Mouse (Mus musculus): ENCODE measurements at regions not wholly inside any gene's neighbourhood (a gene's known extent, or its start where the extent isn't known, plus 50 kb on each side); places are given as distances from the start of the nearest gene placed in this dataset.
A peak's percentile ranks its signal among the peaks of the same experiment; 100 is the strongest.

- Histone ChIP-seq H3K9me3 (no peaks in the 10 kb centered on the region), H3K9ac (no peak overlapping the region)
- WGBS, result 87% methylated on average over 7 of the region's 7 CpGs
These were observed 204.9 kb upstream of the Mocs1 start for GRCm38 (mm10) chr17:49223212-49223611.

GRCm38 (mm10) chr17:49223651-49224050 is 204.5 kb upstream of the Mocs1 start:
- Histone ChIP-seq H3K4me1 (peaks cover 7% of the 10 kb centered on the region), H3K36me3 (no peaks in the 10 kb centered on the region), H3K9ac (no peak overlapping the region), H3K27me3 (no peaks in the 10 kb centered on the region; the same call in 1 of the 2 replicates), H3K27ac (no peak overlapping the region), H3K4me3 (no peak overlapping the region), H3K4me2 (no peak overlapping the region), H3K9me3 (no peaks in the 10 kb centered on the region)
- no peak for ATAC-seq (ENCODE audit: insufficient number of reproducible peaks, low FRiP score, low TSS enrichment, low read depth)
- 69% methylated on average over 2 of the region's 2 CpGs for WGBS

More at GRCm38 (mm10) chr17:49223212-49223611, 204.9 kb upstream of the Mocs1 start:
- H3K36me3 ChIP-seq, result no peaks in the 10 kb centered on the region
- no peak overlapping the region for H3K27ac ChIP-seq
- H3K27me3 ChIP-seq, result no peaks in the 10 kb centered on the region; the same call in 1 of the 2 replicates
- no peak for ATAC-seq (ENCODE audit: insufficient number of reproducible peaks, low FRiP score, low TSS enrichment, low read depth)
- H3K4me3 ChIP-seq, result no peak overlapping the region
- no peak overlapping the region for H3K4me2 ChIP-seq
- peaks cover 7% of the 10 kb centered on the region for H3K4me1 ChIP-seq

DNA sequence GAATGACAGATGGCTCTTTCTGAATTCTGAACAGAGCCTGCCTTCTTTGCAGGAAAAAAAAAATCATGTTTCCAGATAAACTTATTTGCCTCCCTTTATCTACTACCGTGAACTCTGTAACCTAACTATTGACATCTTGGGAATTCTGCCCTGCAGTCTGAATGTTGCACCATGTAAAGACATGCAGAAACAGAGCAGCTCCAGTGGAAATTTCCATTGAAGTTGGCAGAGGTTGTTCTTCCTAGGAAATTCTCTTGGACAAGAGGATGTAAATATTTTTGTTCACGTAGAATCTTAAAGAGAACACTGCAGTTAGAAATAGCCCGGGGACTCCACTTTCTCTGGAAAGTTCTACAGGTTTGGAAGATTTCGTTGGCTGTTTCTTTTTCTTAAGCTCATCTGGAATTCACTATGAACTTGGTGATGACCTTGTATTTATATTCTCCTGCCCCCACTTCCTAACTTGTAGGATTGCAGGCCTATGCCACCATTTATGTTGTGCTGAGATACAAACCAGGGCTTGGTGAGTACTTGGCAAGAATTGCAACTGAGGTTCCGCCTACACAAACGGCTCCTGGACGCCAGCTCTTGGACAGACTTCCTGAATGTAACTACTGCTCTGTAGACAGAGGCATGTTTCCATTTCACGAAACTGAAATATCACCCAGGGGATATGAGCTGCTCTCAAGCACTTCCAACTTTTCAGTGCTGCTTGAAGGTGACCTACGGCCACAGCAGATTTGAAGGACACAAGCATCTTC is 202.7 kb upstream of the Mocs1 start:
- H3K4me3 ChIP-seq, result no peak overlapping the region
- no peak for ATAC-seq (ENCODE audit: insufficient number of reproducible peaks, low FRiP score, low TSS enrichment, low read depth)
- no peak overlapping the region for H3K4me2 ChIP-seq
- no peak overlapping the region for H3K27ac ChIP-seq
- no peaks in the 10 kb centered on the region for H3K9me3 ChIP-seq
- H3K36me3 ChIP-seq, result no peaks in the 10 kb centered on the region
- peaks cover 7% of the 10 kb centered on the region for H3K4me1 ChIP-seq
- WGBS, result 44% methylated on average over 9 of the region's 9 CpGs
- no peaks in the 10 kb centered on the region; the same call in 1 of the 2 replicates for H3K27me3 ChIP-seq
- no peak overlapping the region for H3K9ac ChIP-seq

GRCm38 (mm10) chr17:49226016-49226400 is 202.2 kb upstream of the Mocs1 start:
- Histone ChIP-seq H3K4me3 (no peak overlapping the region), H3K4me1 (peaks cover 7% of the 10 kb centered on the region), H3K9ac (no peak overlapping the region), H3K4me2 (no peak overlapping the region), H3K36me3 (no peaks in the 10 kb centered on the region), H3K27me3 (no peaks in the 10 kb centered on the region), H3K27ac (no peak overlapping the region), H3K9me3 (no peaks in the 10 kb centered on the region)
- no peak for ATAC-seq (ENCODE audit: insufficient number of reproducible peaks, low FRiP score, low TSS enrichment, low read depth)
- 70% methylated on average over 6 of the region's 6 CpGs for WGBS

DNA sequence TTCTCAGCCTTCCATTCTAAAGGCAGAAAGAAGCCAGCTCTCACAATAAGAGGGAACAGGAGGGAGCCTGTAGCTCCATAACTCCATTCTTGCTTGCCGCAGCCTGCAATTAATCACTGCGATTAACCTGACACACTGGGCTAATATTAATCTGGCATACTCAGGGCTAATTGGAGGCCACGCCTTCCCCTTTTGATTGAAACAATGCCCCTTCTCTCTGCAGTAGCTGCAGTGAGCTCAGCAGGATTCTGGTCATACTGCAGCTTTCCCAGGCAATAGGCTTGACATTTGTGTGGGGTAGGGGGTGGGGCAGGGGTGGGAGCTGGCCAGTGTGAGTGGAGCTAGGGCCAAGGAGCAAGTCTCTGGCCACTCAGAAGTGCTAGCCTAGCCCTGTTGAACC is 196.9 kb upstream of the Mocs1 start:
- 24% methylated on average over 3 of the region's 3 CpGs for WGBS

DNA sequence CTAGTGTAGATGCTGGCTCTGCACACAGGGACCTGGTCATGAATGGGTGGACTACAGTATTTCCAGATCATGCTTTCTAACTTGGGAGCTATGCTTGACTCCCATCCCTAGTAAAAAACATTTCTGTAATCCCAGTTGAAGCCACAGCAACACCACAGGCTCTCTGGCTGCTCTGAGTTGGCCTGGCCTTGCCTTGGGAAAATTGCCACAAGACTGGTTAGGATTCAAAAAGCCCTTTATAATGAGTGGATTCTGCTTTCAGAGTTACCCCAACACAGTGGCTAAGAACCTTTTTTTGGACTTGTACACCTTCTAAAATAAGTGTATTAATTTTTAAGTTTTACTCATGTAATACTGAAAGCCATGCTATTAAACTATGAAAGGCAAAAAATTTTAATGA is 188.1 kb upstream of the Mocs1 start:
- Histone ChIP-seq H3K4me2 (no peak overlapping the region), H3K9me3 (no peaks in the 10 kb centered on the region), H3K27ac (peak overlapping the region; percentile 47; the same call in 1 of the 2 replicates)

More for the DNA sequence above, 196.9 kb upstream of the Mocs1 start:
- no peak overlapping the region for H3K9ac ChIP-seq
- ATAC-seq (ENCODE audit: insufficient number of reproducible peaks, low FRiP score, low TSS enrichment, low read depth), result no peak
- no peak overlapping the region for H3K4me3 ChIP-seq
- no peaks in the 10 kb centered on the region for H3K9me3 ChIP-seq
- no peak overlapping the region for H3K27ac ChIP-seq
- no peaks in the 10 kb centered on the region for H3K36me3 ChIP-seq
- no peak overlapping the region for H3K4me2 ChIP-seq
- 0 out of 2 replicates have a peak, but pooled peaks cover 2% of the 10 kb centered on the region for H3K4me1 ChIP-seq
- no peaks in the 10 kb centered on the region for H3K27me3 ChIP-seq

GRCm38 (mm10) chr17:49243419-49243818 is 184.7 kb upstream of the Mocs1 start:
- Histone ChIP-seq H3K9ac (no peak overlapping the region), H3K4me3 (no peak overlapping the region), H3K36me3 (no peaks in the 10 kb centered on the region), H3K27ac (no peak overlapping the region), H3K4me1 (peaks cover 26% of the 10 kb centered on the region), H3K9me3 (no peaks in the 10 kb centered on the region), H3K4me2 (no peak overlapping the region), H3K27me3 (peaks cover 3% of the 10 kb centered on the region; the same call in 1 of the 2 replicates)
- ATAC-seq (ENCODE audit: insufficient number of reproducible peaks, low FRiP score, low TSS enrichment, low read depth), result no peak
- 61% methylated on average over 2 of the region's 2 CpGs for WGBS

More for the DNA sequence above, 188.1 kb upstream of the Mocs1 start:
- Histone ChIP-seq H3K4me1 (peaks cover 15% of the 10 kb centered on the region), H3K4me3 (no peak overlapping the region), H3K9ac (no peak overlapping the region), H3K36me3 (no peaks in the 10 kb centered on the region), H3K27me3 (peaks cover 3% of the 10 kb centered on the region; the same call in 1 of the 2 replicates)
- ATAC-seq (ENCODE audit: insufficient number of reproducible peaks, low FRiP score, low TSS enrichment, low read depth), result peak; percentile 56; the same call in 1 of the 2 replicates

- whole genome bisulfite sequencing, result 62% methylated on average over 2 of the region's 2 CpGs
- no peaks in the 10 kb centered on the region for H3K36me3 ChIP-seq
- peaks cover 3% of the 10 kb centered on the region; the same call in 1 of the 2 replicates for H3K27me3 ChIP-seq
- no peak overlapping the region for H3K9ac ChIP-seq
- ATAC-seq (ENCODE audit: insufficient number of reproducible peaks, low FRiP score, low TSS enrichment, low read depth), result no peak
- peaks cover 22% of the 10 kb centered on the region for H3K4me1 ChIP-seq
- no peak overlapping the region for H3K4me3 ChIP-seq
- H3K9me3 ChIP-seq, result no peaks in the 10 kb centered on the region
- no peak overlapping the region for H3K27ac ChIP-seq
- no peak overlapping the region for H3K4me2 ChIP-seq
These were observed 183.1 kb upstream of the Mocs1 start for GRCm38 (mm10) chr17:49245013-49245412.

DNA sequence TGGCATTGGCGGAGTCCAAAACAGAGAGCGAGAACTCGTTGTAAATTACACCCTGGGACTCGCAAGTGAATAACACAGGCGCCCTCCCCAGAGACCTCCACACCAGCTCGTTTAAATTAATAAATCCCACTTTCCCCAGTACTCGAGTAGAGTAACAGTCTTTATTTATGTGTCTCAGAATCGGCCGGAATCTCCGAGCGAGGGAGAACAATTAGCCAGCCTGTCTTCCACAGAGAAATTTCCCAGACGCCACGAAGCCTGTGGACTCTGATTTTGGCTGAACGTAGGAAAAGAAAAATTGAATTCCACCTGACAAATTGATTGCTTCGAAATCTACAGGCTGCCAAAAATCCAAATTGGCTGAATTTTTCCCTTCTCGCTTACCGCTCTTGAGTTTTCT is 180.9 kb upstream of the Mocs1 start:
- Histone ChIP-seq H3K4me2 (0 out of 2 replicates have a peak overlapping the region, but pooled peaks have one; percentile 20), H3K9ac (no peak overlapping the region), H3K27ac (no peak overlapping the region), H3K9me3 (no peaks in the 10 kb centered on the region), H3K36me3 (no peaks in the 10 kb centered on the region), H3K27me3 (0 out of 2 replicates have a peak, but pooled peaks cover 3% of the 10 kb centered on the region), H3K4me1 (peaks cover 11% of the 10 kb centered on the region; the same call in 1 of the 2 replicates), H3K4me3 (no peak overlapping the region)
- ATAC-seq (ENCODE audit: insufficient number of reproducible peaks, low FRiP score, low TSS enrichment, low read depth), result no peak
- 28% methylated on average over 17 of the region's 17 CpGs for WGBS

GRCm38 (mm10) chr17:49250726-49251537 is 177.2 kb upstream of the Mocs1 start:
- no peaks in the 10 kb centered on the region for H3K9me3 ChIP-seq
- no peak overlapping the region for H3K9ac ChIP-seq
- H3K27me3 ChIP-seq, result 0 out of 2 replicates have a peak, but pooled peaks cover 4% of the 10 kb centered on the region
- peaks cover 11% of the 10 kb centered on the region; the same call in 1 of the 2 replicates for H3K4me1 ChIP-seq
- no peak overlapping the region for H3K4me2 ChIP-seq
- WGBS, result 33% methylated on average over 8 of the region's 8 CpGs
- no peak for ATAC-seq (ENCODE audit: insufficient number of reproducible peaks, low FRiP score, low TSS enrichment, low read depth)
- H3K36me3 ChIP-seq, result no peaks in the 10 kb centered on the region
- no peak overlapping the region for H3K4me3 ChIP-seq
- no peak overlapping the region for H3K27ac ChIP-seq

- WGBS, result 75% methylated on average over 3 of the region's 3 CpGs
- no peak overlapping the region for H3K4me2 ChIP-seq
- no peak overlapping the region for H3K27ac ChIP-seq
- no peaks in the 10 kb centered on the region for H3K36me3 ChIP-seq
- H3K4me3 ChIP-seq, result no peak overlapping the region
- H3K4me1 ChIP-seq, result peaks cover 6% of the 10 kb centered on the region; the same call in 1 of the 2 replicates
- no peak for ATAC-seq (ENCODE audit: insufficient number of reproducible peaks, low FRiP score, low TSS enrichment, low read depth)
- H3K27me3 ChIP-seq, result 0 out of 2 replicates have a peak, but pooled peaks cover 4% of the 10 kb centered on the region
- no peak overlapping the region for H3K9ac ChIP-seq
- H3K9me3 ChIP-seq, result no peaks in the 10 kb centered on the region
These were observed 175.9 kb upstream of the Mocs1 start for GRCm38 (mm10) chr17:49252271-49252670.

DNA sequence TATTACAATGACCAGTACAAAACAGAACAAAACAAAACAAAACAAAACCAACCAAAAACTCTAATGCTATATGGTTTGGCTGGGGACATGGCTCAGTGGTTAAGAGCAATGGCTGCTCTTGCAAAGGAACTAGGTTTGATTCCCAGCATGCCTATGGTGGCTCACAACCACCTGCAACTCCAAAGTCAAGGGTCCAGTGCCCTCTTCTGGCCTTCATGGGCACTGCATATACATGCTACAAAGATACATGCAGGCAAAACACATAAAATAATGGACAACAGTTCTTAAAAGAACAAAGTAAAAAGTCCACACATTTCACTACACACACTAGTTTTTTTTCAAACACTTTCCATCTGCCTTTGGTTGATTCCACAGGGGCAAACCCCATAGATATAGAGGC is 169.7 kb upstream of the Mocs1 start:
- no peaks in the 10 kb centered on the region for H3K27me3 ChIP-seq
- H3K27ac ChIP-seq, result no peak overlapping the region
- H3K9me3 ChIP-seq, result no peaks in the 10 kb centered on the region
- no peak overlapping the region for H3K4me3 ChIP-seq
- H3K36me3 ChIP-seq, result no peaks in the 10 kb centered on the region
- H3K4me2 ChIP-seq, result no peak overlapping the region
- no peak overlapping the region for H3K9ac ChIP-seq
- no peaks in the 10 kb centered on the region for H3K4me1 ChIP-seq
- no peak for ATAC-seq (ENCODE audit: insufficient number of reproducible peaks, low FRiP score, low TSS enrichment, low read depth)
